Mouse (Mus musculus) CD4-positive helper T cell, adult 2 months (primary cell): ENCODE measurements around the gene Cacnb4.
A peak's percentile ranks its signal among the peaks of the same experiment; 100 is the strongest.

ENCODE experiments used
- DNase-seq: peaks from one replicate; pipeline ENCODE4 v3.0.0-alpha.2; 2012; ENCODE audit warnings: low read depth, missing footprints, low spot score

The Cacnb4 gene

GRCm38 (mm10) chr2:52676023-52676912, at the start of gene Cacnb4:
Gene Cacnb4 (minus strand): TSS chr2:52676831.
- peak; percentile 29 for DNase-seq

- DNase-seq, result no peak
Observed at GRCm38 (mm10) chr2:52720231-52721025, 43.8 kb upstream of the Cacnb4 start.

- no peak for DNase-seq
Observed at GRCm38 (mm10) chr2:52717076-52717475, 40.4 kb upstream of the Cacnb4 start.

- no peak for DNase-seq
Observed at GRCm38 (mm10) chr2:52715538-52715937, 38.9 kb upstream of the Cacnb4 start.

GRCm38 (mm10) chr2:52714111-52714510, 37.5 kb upstream of the Cacnb4 start:
- no peak for DNase-seq

GRCm38 (mm10) chr2:52710804-52711203, 34.2 kb upstream of the Cacnb4 start:
- DNase-seq, result no peak

- DNase-seq, result no peak
Observed at GRCm38 (mm10) chr2:52709417-52709816, 32.8 kb upstream of the Cacnb4 start.

GRCm38 (mm10) chr2:52701368-52702036, 24.9 kb upstream of the Cacnb4 start:
- no peak for DNase-seq

GRCm38 (mm10) chr2:52700352-52700751, 23.7 kb upstream of the Cacnb4 start:
- no peak for DNase-seq

GRCm38 (mm10) chr2:52694604-52695003, 18.0 kb upstream of the Cacnb4 start:
- no peak for DNase-seq

- no peak for DNase-seq
Observed at GRCm38 (mm10) chr2:52691745-52692144, 15.1 kb upstream of the Cacnb4 start.

- DNase-seq, result no peak
Observed at GRCm38 (mm10) chr2:52686601-52687000, 10.0 kb upstream of the Cacnb4 start.

- no peak for DNase-seq
Observed at GRCm38 (mm10) chr2:52677589-52677988, 958 bp upstream of the Cacnb4 start.

GRCm38 (mm10) chr2:52676913-52677303, 277 bp upstream of the Cacnb4 start:
- DNase-seq, result no peak

- DNase-seq, result no peak
Observed at GRCm38 (mm10) chr2:52675278-52675987, 1.2 kb downstream of the Cacnb4 start.

- DNase-seq, result no peak
Observed at GRCm38 (mm10) chr2:52674886-52675277, 1.7 kb downstream of the Cacnb4 start.

GRCm38 (mm10) chr2:52673172-52673571, 3.5 kb downstream of the Cacnb4 start:
- no peak for DNase-seq

- no peak for DNase-seq
Observed at GRCm38 (mm10) chr2:52670733-52671132, 5.9 kb downstream of the Cacnb4 start.

- no peak for DNase-seq
Observed at GRCm38 (mm10) chr2:52668480-52668879, 8.2 kb downstream of the Cacnb4 start.

GRCm38 (mm10) chr2:52656722-52657121, 19.9 kb downstream of the Cacnb4 start:
- DNase-seq, result no peak

GRCm38 (mm10) chr2:52654541-52654940, 22.1 kb downstream of the Cacnb4 start:
- no peak for DNase-seq
